Mouse (Mus musculus): Measurements from ENCODE around the gene Il18. TPM values are rescaled to one million over a fixed set of nuclear protein-coding genes. Genes with fewer than 3 reads are reported as not detected.

The Il18 gene
- polyA plus RNA-seq, 1 experiment from 2014 or later = 5.1 TPM

GRCm38 (mm10) chr9:50530890-50531289 is 23.7 kb upstream of the Il18 start:
- Histone ChIP-seq H3K4me3 (no peak overlapping the region), H3K27ac (no peak overlapping the region), H3K27me3 (no peaks in the 10 kb centered on the region), H3K4me2 (no peak overlapping the region), H3K9me3 (no peaks in the 10 kb centered on the region), H3K9ac (0 out of 2 replicates have a peak overlapping the region, but pooled peaks have one; percentile 36), H3K4me1 (peaks cover 15% of the 10 kb centered on the region), H3K36me3 (no peaks in the 10 kb centered on the region)
- 15% methylated on average over 2 of the region's 2 CpGs for WGBS
- 0 out of 2 replicates have a peak, but pooled peaks have one; percentile 26 for ATAC-seq (ENCODE audit: insufficient number of reproducible peaks, insufficient read depth, low FRiP score, low TSS enrichment, low read depth)

GRCm38 (mm10) chr9:50533328-50533727 is 21.3 kb upstream of the Il18 start:
- WGBS = 83% methylated on average over 11 of the region's 11 CpGs
- Histone ChIP-seq H3K4me1 (peaks cover 4% of the 10 kb centered on the region), H3K27ac (no peak overlapping the region), H3K36me3 (no peaks in the 10 kb centered on the region), H3K9ac (no peak overlapping the region), H3K27me3 (no peaks in the 10 kb centered on the region), H3K4me2 (no peak overlapping the region), H3K9me3 (no peaks in the 10 kb centered on the region), H3K4me3 (no peak overlapping the region)
- ATAC-seq (ENCODE audit: insufficient number of reproducible peaks, insufficient read depth, low FRiP score, low TSS enrichment, low read depth) = no peak

- no peak overlapping the region for H3K27ac ChIP-seq
- WGBS = 71% methylated on average over 3 of the region's 3 CpGs
- H3K4me3 ChIP-seq = no peak overlapping the region
- H3K9me3 ChIP-seq = no peaks in the 10 kb centered on the region
- no peaks in the 10 kb centered on the region for H3K36me3 ChIP-seq
- H3K9ac ChIP-seq = no peak overlapping the region
- no peak for ATAC-seq (ENCODE audit: insufficient number of reproducible peaks, insufficient read depth, low FRiP score, low TSS enrichment, low read depth)
- H3K4me2 ChIP-seq = no peak overlapping the region
- H3K4me1 ChIP-seq = peaks cover 4% of the 10 kb centered on the region
- no peaks in the 10 kb centered on the region for H3K27me3 ChIP-seq
Measured at GRCm38 (mm10) chr9:50533791-50534190, 20.8 kb upstream of the Il18 start.

GRCm38 (mm10) chr9:50535930-50536329 is 18.7 kb upstream of the Il18 start:
- ATAC-seq (ENCODE audit: insufficient number of reproducible peaks, insufficient read depth, low FRiP score, low TSS enrichment, low read depth) = no peak
- H3K4me1 ChIP-seq = no peaks in the 10 kb centered on the region
- WGBS = 83% methylated on average over 5 of the region's 5 CpGs
- no peak overlapping the region for H3K9ac ChIP-seq
- H3K9me3 ChIP-seq = no peaks in the 10 kb centered on the region
- H3K27ac ChIP-seq = no peak overlapping the region
- H3K4me2 ChIP-seq = no peak overlapping the region
- H3K27me3 ChIP-seq = no peaks in the 10 kb centered on the region
- no peak overlapping the region for H3K4me3 ChIP-seq
- H3K36me3 ChIP-seq = no peaks in the 10 kb centered on the region

GRCm38 (mm10) chr9:50536603-50537135 is 18.0 kb upstream of the Il18 start:
- no peaks in the 10 kb centered on the region for H3K9me3 ChIP-seq
- no peak overlapping the region for H3K4me2 ChIP-seq
- no peak overlapping the region for H3K27ac ChIP-seq
- WGBS = 83% methylated on average over 7 of the region's 7 CpGs
- H3K27me3 ChIP-seq = no peaks in the 10 kb centered on the region
- H3K4me3 ChIP-seq = no peak overlapping the region
- no peaks in the 10 kb centered on the region for H3K4me1 ChIP-seq
- no peak overlapping the region for H3K9ac ChIP-seq
- ATAC-seq (ENCODE audit: insufficient number of reproducible peaks, insufficient read depth, low FRiP score, low TSS enrichment, low read depth) = no peak
- H3K36me3 ChIP-seq = no peaks in the 10 kb centered on the region

- no peak for ATAC-seq (ENCODE audit: insufficient number of reproducible peaks, insufficient read depth, low FRiP score, low TSS enrichment, low read depth)
- Histone ChIP-seq H3K27me3 (no peaks in the 10 kb centered on the region), H3K27ac (no peak overlapping the region), H3K9me3 (no peaks in the 10 kb centered on the region), H3K4me2 (no peak overlapping the region), H3K36me3 (no peaks in the 10 kb centered on the region), H3K4me1 (no peaks in the 10 kb centered on the region), H3K4me3 (no peak overlapping the region), H3K9ac (no peak overlapping the region)
- WGBS = 60% methylated on average over 4 of the region's 4 CpGs
Measured at GRCm38 (mm10) chr9:50537295-50537694, 17.3 kb upstream of the Il18 start.

GRCm38 (mm10) chr9:50540170-50540569 is 14.5 kb upstream of the Il18 start:
- H3K9ac ChIP-seq = no peak overlapping the region
- no peak for ATAC-seq (ENCODE audit: insufficient number of reproducible peaks, insufficient read depth, low FRiP score, low TSS enrichment, low read depth)
- H3K4me3 ChIP-seq = no peak overlapping the region
- H3K27ac ChIP-seq = no peak overlapping the region
- no peaks in the 10 kb centered on the region for H3K4me1 ChIP-seq
- 66% methylated on average over 7 of the region's 7 CpGs for WGBS
- H3K9me3 ChIP-seq = no peaks in the 10 kb centered on the region
- no peaks in the 10 kb centered on the region for H3K36me3 ChIP-seq
- H3K27me3 ChIP-seq = no peaks in the 10 kb centered on the region
- no peak overlapping the region for H3K4me2 ChIP-seq

- no peak overlapping the region for H3K9ac ChIP-seq
- H3K36me3 ChIP-seq = no peaks in the 10 kb centered on the region
- WGBS = 53% methylated on average over 9 of the region's 9 CpGs
- no peak overlapping the region for H3K27ac ChIP-seq
- H3K27me3 ChIP-seq = no peaks in the 10 kb centered on the region
- no peak overlapping the region for H3K4me3 ChIP-seq
- no peaks in the 10 kb centered on the region for H3K9me3 ChIP-seq
- H3K4me2 ChIP-seq = no peak overlapping the region
- no peak for ATAC-seq (ENCODE audit: insufficient number of reproducible peaks, insufficient read depth, low FRiP score, low TSS enrichment, low read depth)
- H3K4me1 ChIP-seq = no peaks in the 10 kb centered on the region
Measured at GRCm38 (mm10) chr9:50542401-50542800, 12.2 kb upstream of the Il18 start.

- ATAC-seq (ENCODE audit: insufficient number of reproducible peaks, insufficient read depth, low FRiP score, low TSS enrichment, low read depth) = no peak
- Histone ChIP-seq H3K36me3 (no peaks in the 10 kb centered on the region), H3K27ac (no peak overlapping the region), H3K9me3 (no peaks in the 10 kb centered on the region), H3K4me1 (no peaks in the 10 kb centered on the region), H3K4me3 (no peak overlapping the region), H3K4me2 (no peak overlapping the region), H3K9ac (no peak overlapping the region), H3K27me3 (no peaks in the 10 kb centered on the region)
- WGBS = 56% methylated on average over 5 of the region's 5 CpGs
Measured at GRCm38 (mm10) chr9:50547859-50548478, 6.7 kb upstream of the Il18 start.

GRCm38 (mm10) chr9:50548936-50549335 is 5.7 kb upstream of the Il18 start:
- Histone ChIP-seq H3K4me3 (no peak overlapping the region), H3K4me1 (no peaks in the 10 kb centered on the region), H3K27me3 (no peaks in the 10 kb centered on the region), H3K4me2 (no peak overlapping the region), H3K9me3 (no peaks in the 10 kb centered on the region), H3K27ac (no peak overlapping the region), H3K9ac (no peak overlapping the region), H3K36me3 (no peaks in the 10 kb centered on the region)
- no peak for ATAC-seq (ENCODE audit: insufficient number of reproducible peaks, insufficient read depth, low FRiP score, low TSS enrichment, low read depth)
- WGBS = 78% methylated on average over 4 of the region's 4 CpGs

GRCm38 (mm10) chr9:50552206-50552605 is 2.4 kb upstream of the Il18 start:
- no peaks in the 10 kb centered on the region for H3K9me3 ChIP-seq
- no peak overlapping the region for H3K27ac ChIP-seq
- no peak overlapping the region for H3K4me2 ChIP-seq
- WGBS = 59% methylated on average over 5 of the region's 5 CpGs
- H3K36me3 ChIP-seq = no peaks in the 10 kb centered on the region
- H3K9ac ChIP-seq = no peak overlapping the region
- no peaks in the 10 kb centered on the region for H3K27me3 ChIP-seq
- H3K4me1 ChIP-seq = peaks cover 8% of the 10 kb centered on the region; the same call in 1 of the 2 replicates
- ATAC-seq (ENCODE audit: insufficient number of reproducible peaks, insufficient read depth, low FRiP score, low TSS enrichment, low read depth) = no peak
- no peak overlapping the region for H3K4me3 ChIP-seq

- Histone ChIP-seq H3K27me3 (no peaks in the 10 kb centered on the region), H3K9me3 (no peaks in the 10 kb centered on the region), H3K4me2 (no peak overlapping the region), H3K9ac (no peak overlapping the region), H3K4me3 (no peak overlapping the region), H3K27ac (no peak overlapping the region), H3K36me3 (no peaks in the 10 kb centered on the region), H3K4me1 (peaks cover 8% of the 10 kb centered on the region; the same call in 1 of the 2 replicates)
- 73% methylated on average over 2 of the region's 2 CpGs for WGBS
- no peak for ATAC-seq (ENCODE audit: insufficient number of reproducible peaks, insufficient read depth, low FRiP score, low TSS enrichment, low read depth)
Measured at GRCm38 (mm10) chr9:50553547-50553946, 1.1 kb upstream of the Il18 start.

Data from embryonic facial prominence, embryonic 13.5 days (tissue).